Mouse (Mus musculus) lung, embryonic 14.5 days (tissue): Measurements from ENCODE around the gene Gnb1l. TPM values are rescaled to one million over a fixed set of nuclear protein-coding genes. Genes with fewer than 3 reads are reported as not detected.

Experiments used
- ATAC-seq: fragments of 200-750 bp; cut with Nextera tagmentation; 2 replicates; pipeline ENCODE4 v1.8.0; 2017; ENCODE audit warnings: mild to moderate bottlenecking, moderate TSS enrichment, moderate library complexity; ENCODE audit not compliant: insufficient read depth
- DNase-seq: peaks from one replicate; pipeline ENCODE4 v3.0.0-alpha.2; 2015
- H3K27ac ChIP-seq: fragments of 300-500 bp; sonication (generic); 2 replicates; pipeline ENCODE4 v1.5.1; 2014; ENCODE audit warnings: low read depth, mild to moderate bottlenecking, moderate library complexity
- H3K27me3 ChIP-seq: fragments of 300-500 bp; sonication (generic); 2 replicates; pipeline ENCODE4 v1.6.1; 2014; ENCODE audit warnings: low read length, control low read depth; ENCODE audit not compliant: insufficient read depth
- H3K36me3 ChIP-seq: fragments of 300-500 bp; sonication (generic); 2 replicates; pipeline ENCODE4 v1.6.1; 2014; ENCODE audit warnings: control low read depth; ENCODE audit not compliant: insufficient read depth
- H3K4me1 ChIP-seq: fragments of 300-500 bp; sonication (generic); 2 replicates; pipeline ENCODE4 v1.6.1; 2014; ENCODE audit warnings: antibody characterized with exemption, control low read depth; ENCODE audit not compliant: insufficient read depth
- H3K4me2 ChIP-seq: fragments of 300-500 bp; sonication (generic); 2 replicates; pipeline ENCODE4 v1.6.1; 2014; ENCODE audit warnings: mild to moderate bottlenecking
- H3K4me3 ChIP-seq: fragments of 300-500 bp; sonication (generic); 2 replicates; pipeline ENCODE4 v1.5.1; 2014; ENCODE audit warnings: low read depth, low read length
- H3K9ac ChIP-seq: fragments of 300-500 bp; sonication (generic); 2 replicates; pipeline ENCODE4 v1.6.1; 2014
- H3K9me3 ChIP-seq: fragments of 300-500 bp; sonication (generic); 2 replicates; pipeline ENCODE4 v1.6.1; 2016; ENCODE audit warnings: low read depth, low read length, control low read depth
- CTCF ChIP-seq: IDR thresholded peaks from 2 replicates; pipeline ENCODE4 v1.5.1; 2016; ENCODE audit warnings: antibody characterized with exemption, low read depth
- WGBS: fragments of 180-500 bp; shearing (Covaris S2); extraction: QIAGEN DNeasy Blood & Tissue Kit; methylation state at CpG from one replicate; pipeline ENCODE4 v1.1.7; 2014; 5-methylcytosine and 5-hydroxymethylcytosine counted together
- polyA plus RNA-seq: library from polyadenylated mRNA; unstranded; fragments of >200 nt; fragmentation: Nextera tagmentation; extraction: Ambion mirVana; gene quantifications from 2 replicates; pipeline ENCODE4 v1.2.1, GENCODE M21; 2014

The Gnb1l gene
- polyA plus RNA-seq, 1 experiment from 2014 or later = 17.6 TPM

DNA sequence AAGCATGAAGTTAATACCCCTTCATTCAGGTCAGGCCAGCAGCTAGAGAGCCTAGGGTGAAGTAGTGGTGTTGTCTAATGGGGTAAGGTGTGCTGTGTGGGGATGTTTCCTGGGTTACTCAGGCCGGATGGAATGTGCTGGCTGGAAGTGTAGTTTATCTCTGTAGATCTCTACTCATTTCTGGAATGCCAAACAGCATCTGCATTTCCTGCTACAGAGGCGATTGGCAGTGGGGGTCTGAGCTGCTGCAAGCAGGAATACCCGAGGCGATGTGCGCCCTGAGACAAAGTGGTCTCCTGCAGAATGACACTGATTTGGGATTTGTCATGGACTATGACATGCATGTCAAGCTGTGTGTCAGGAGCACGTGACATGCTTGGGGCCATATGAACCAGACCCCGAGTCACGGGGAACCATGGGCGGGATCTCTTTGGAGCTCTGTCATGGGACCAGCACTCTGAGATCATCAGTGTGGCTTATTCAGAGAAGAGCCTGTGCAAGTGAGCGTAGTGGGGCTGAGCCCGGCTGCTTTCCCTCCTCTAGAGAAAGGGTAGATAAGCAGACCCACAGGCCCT lies 27.0 kb upstream of the Gnb1l start:
- WGBS = 67% methylated on average over 11 of the region's 11 CpGs
- Histone ChIP-seq H3K4me2 (no peak overlapping the region), H3K9ac (no peak overlapping the region), H3K4me1 (0 out of 2 replicates have a peak, but pooled peaks cover 3% of the 10 kb centered on the region), H3K27ac (no peak overlapping the region), H3K36me3 (0 out of 2 replicates have a peak, but pooled peaks cover 3% of the 10 kb centered on the region), H3K4me3 (no peak overlapping the region), H3K27me3 (no peaks in the 10 kb centered on the region), H3K9me3 (no peaks in the 10 kb centered on the region)
- no peak for DNase-seq
- no peak for TF ChIP-seq CTCF
- ATAC-seq = no peak

DNA sequence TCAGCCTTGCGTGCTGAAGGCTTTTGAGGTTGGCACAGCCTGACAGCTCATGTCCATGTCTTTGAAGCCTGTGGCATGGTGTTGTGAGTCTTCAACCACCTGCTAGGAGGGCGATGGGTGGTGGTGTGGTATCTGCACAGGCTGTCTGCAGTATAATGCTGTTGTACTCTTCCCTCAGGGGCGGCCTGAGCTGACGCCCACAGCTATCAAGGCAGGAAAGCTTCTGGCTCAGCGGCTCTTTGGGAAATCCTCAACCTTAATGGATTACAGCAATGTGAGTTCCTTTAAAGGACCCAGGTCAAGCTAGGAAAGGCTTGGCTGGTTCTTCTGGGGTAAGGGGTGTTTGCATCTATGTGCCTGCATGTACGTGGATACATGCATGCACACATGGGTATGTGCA lies 26.5 kb upstream of the Gnb1l start:
- Histone ChIP-seq H3K9me3 (no peaks in the 10 kb centered on the region), H3K27ac (no peak overlapping the region), H3K4me2 (no peak overlapping the region), H3K36me3 (0 out of 2 replicates have a peak, but pooled peaks cover 3% of the 10 kb centered on the region), H3K9ac (no peak overlapping the region), H3K27me3 (no peaks in the 10 kb centered on the region), H3K4me3 (no peak overlapping the region), H3K4me1 (0 out of 2 replicates have a peak, but pooled peaks cover 3% of the 10 kb centered on the region)
- 87% methylated on average over 6 of the region's 6 CpGs for WGBS
- TF ChIP-seq CTCF = no peak
- DNase-seq = no peak
- ATAC-seq = no peak

DNA sequence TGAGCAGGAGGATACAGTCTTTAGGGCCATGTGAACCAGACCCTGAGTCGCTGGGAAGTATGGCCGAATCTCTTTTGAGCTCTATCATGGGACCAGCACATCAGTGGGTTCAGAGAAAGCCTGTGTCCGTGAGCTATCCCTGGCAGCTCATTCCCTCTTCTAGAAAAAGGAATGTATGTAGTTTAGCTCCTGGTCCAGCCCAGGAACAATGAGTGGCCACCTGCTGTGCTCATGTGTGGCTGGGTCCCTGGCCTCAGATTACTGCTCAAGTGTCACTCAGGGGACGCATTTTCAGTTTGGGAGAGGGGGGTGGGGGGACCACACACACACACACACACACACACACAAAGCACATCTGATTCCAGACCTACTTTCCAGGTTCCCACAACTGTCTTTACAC lies 26.1 kb upstream of the Gnb1l start:
- Histone ChIP-seq H3K9ac (no peak overlapping the region), H3K4me2 (no peak overlapping the region), H3K27ac (no peak overlapping the region), H3K4me3 (no peak overlapping the region), H3K4me1 (0 out of 2 replicates have a peak, but pooled peaks cover 3% of the 10 kb centered on the region), H3K36me3 (0 out of 2 replicates have a peak, but pooled peaks cover 3% of the 10 kb centered on the region), H3K9me3 (no peaks in the 10 kb centered on the region), H3K27me3 (no peaks in the 10 kb centered on the region)
- TF ChIP-seq CTCF = no peak
- 73% methylated on average over 4 of the region's 4 CpGs for WGBS
- ATAC-seq = peak; percentile 10; the same call in 1 of the 2 replicates
- DNase-seq = no peak

DNA sequence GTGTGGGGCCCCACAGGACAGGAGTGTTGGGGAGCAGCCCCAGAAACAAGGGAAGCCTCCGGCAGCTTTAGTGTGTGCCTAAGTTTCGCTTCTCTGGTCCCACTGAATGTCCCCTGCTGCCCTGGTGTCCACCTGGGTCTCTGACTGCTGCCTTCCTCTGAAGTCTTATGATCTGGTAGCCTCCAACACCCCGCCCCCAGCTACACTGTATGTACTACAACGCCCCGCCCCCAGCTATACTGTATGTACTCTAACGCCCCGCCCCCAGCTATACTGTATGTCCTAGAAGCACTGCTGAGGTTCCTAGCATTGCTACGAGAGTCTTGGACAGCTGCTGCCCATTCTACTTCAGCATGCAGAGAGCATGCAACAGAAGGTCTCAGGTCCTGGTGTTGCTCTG lies 25.5 kb upstream of the Gnb1l start:
- Histone ChIP-seq H3K9me3 (no peaks in the 10 kb centered on the region), H3K36me3 (0 out of 2 replicates have a peak, but pooled peaks cover 3% of the 10 kb centered on the region), H3K4me2 (no peak overlapping the region), H3K4me3 (no peak overlapping the region), H3K9ac (no peak overlapping the region), H3K4me1 (0 out of 2 replicates have a peak, but pooled peaks cover 3% of the 10 kb centered on the region), H3K27ac (no peak overlapping the region), H3K27me3 (no peaks in the 10 kb centered on the region)
- 70% methylated on average over 8 of the region's 8 CpGs for WGBS
- DNase-seq (peak; percentile 60), ATAC-seq (peak; percentile 83)
- no peak for TF ChIP-seq CTCF

DNA sequence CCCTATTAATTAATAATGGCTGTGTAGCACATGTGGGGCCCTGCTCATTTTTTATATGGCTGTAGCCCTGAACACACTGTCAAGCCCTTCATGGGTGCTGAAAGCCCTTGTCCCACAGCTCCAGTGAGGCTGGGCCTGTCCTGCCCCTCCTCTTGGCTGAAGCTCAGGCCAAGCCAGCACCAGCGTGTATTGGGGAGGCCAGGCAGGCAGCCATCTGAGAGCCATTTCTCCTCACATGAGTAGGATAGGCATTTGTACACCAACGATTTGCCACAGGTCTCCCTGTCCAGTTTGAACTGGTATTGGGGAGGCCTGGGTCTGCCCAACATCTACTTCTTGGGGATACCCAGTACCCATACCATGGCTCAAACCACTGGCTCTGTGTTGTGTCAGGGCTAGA lies 24.5 kb upstream of the Gnb1l start:
- Histone ChIP-seq H3K27me3 (no peaks in the 10 kb centered on the region), H3K4me3 (no peak overlapping the region), H3K36me3 (0 out of 2 replicates have a peak, but pooled peaks cover 3% of the 10 kb centered on the region), H3K4me1 (0 out of 2 replicates have a peak, but pooled peaks cover 3% of the 10 kb centered on the region), H3K9me3 (no peaks in the 10 kb centered on the region), H3K9ac (no peak overlapping the region), H3K4me2 (no peak overlapping the region), H3K27ac (no peak overlapping the region)
- no peak for TF ChIP-seq CTCF
- no peak for ATAC-seq
- 60% methylated on average over 2 of the region's 2 CpGs for WGBS
- no peak for DNase-seq

DNA sequence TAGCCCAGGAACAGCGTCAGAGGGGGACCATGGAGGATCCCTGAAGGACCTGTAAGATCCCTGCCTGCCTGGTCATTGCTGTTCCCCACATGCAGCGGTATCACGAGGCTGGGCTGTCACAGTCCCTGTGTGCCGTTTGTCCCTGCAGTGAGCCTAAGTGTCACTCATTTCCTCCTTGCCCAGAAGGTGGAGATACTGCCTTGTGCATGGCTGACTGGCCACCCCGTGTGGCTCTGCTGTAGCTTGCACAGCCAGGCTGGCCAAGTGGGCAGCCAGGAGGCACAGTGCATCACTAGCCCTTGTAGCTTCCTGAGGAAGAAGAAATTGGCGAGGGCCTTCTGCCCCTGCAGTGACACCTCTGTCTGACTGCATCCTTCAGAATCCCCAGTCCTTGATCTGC lies 20.5 kb upstream of the Gnb1l start:
- peak; percentile 56 for TF ChIP-seq CTCF
- H3K27ac ChIP-seq = no peak overlapping the region
- ATAC-seq (no peak), DNase-seq (no peak)
- 0 out of 2 replicates have a peak, but pooled peaks cover 3% of the 10 kb centered on the region for H3K36me3 ChIP-seq
- H3K4me1 ChIP-seq = no peaks in the 10 kb centered on the region
- 55% methylated on average over 6 of the region's 6 CpGs for WGBS
- no peak overlapping the region for H3K4me3 ChIP-seq
- no peaks in the 10 kb centered on the region for H3K9me3 ChIP-seq
- no peaks in the 10 kb centered on the region for H3K27me3 ChIP-seq
- H3K4me2 ChIP-seq = no peak overlapping the region
- H3K9ac ChIP-seq = no peak overlapping the region

DNA sequence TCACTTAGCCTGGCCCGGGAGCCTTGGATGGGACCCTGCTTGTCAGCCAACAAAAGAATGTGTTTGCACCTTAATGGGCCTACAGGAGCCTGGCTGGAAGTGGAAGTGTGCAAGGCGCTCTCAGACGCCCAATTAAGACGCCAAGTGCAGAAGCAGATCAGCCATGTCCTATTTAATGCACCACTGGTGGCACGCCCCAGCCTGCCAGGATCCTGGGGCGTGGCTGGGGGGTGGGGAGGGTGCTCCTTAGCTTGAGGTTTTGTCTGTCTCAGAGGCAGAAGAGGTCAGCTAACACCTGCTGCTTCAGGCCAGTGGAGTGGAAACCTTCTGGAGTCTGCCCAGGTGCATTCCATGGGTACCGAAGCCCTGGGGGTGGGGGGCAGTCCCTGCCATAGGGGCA lies 18.8 kb upstream of the Gnb1l start:
- Histone ChIP-seq H3K27ac (no peak overlapping the region), H3K4me3 (no peak overlapping the region), H3K9ac (no peak overlapping the region), H3K4me2 (no peak overlapping the region), H3K27me3 (no peaks in the 10 kb centered on the region), H3K36me3 (0 out of 2 replicates have a peak, but pooled peaks cover 3% of the 10 kb centered on the region), H3K9me3 (no peaks in the 10 kb centered on the region), H3K4me1 (no peaks in the 10 kb centered on the region)
- ATAC-seq (no peak), DNase-seq (no peak)
- no peak for TF ChIP-seq CTCF
- 42% methylated on average over 7 of the region's 7 CpGs for WGBS
